Mouse (Mus musculus) cerebellum, adult 2 months (tissue): ENCODE results near the gene Sell.
"Not testable (repeated sequence)": the region's sequence is repeated elsewhere in the genome, so short reads cannot be mapped to it uniquely, and the experiment has no call there.

Experiments used
- CTCF ChIP-seq: fragments of 200-500 bp; IDR thresholded peaks from 2 replicates; pipeline ENCODE4 v1.5.1; 2011; ENCODE audit warnings: low read depth, mild to moderate bottlenecking, control low read depth, low read length, moderate library complexity, borderline replicate concordance; ENCODE audit not compliant: insufficient read depth
- POLR2A ChIP-seq: fragments of 200-500 bp; IDR thresholded peaks from 2 replicates; pipeline ENCODE4 v1.6.1; 2011; ENCODE audit warnings: low read length, control low read depth, borderline replicate concordance; ENCODE audit not compliant: insufficient read depth

GRCm38 (mm10) chr1:164022106-164022505 lies 39.7 kb upstream of the Sell start:
- TF ChIP-seq POLR2A, CTCF: not testable (repeated sequence)
